Mouse (Mus musculus): ENCODE measurements at regions not wholly inside any gene's neighbourhood (a gene's known extent, or its start where the extent isn't known, plus 50 kb on each side); places are given as distances from the start of the nearest gene placed in this dataset.

DNA sequence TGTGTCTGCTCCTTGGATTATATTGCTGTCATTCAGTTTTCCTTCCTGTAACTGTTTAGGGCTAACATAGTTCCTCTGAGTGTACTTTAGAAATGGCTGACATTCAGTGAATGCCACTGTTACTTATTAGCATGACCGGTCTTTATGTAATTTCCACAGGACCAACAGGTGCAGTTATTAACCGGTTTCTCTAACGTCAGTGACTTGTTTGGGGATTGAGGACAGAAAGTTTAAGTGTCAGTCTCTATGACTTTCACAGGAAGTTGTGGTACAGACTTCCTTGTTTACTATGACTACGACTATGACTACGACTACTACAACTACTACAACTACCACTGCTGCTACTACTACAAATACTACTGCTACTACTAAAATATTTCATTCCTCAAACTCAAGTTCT lies 170.4 kb upstream of the Ptger4 start:
- no peak for DNase-seq (ENCODE audit: low spot score)

GRCm38 (mm10) chr15:5416031-5416430 lies 172.0 kb upstream of the Ptger4 start:
- no peak for DNase-seq (ENCODE audit: low spot score)

DNA sequence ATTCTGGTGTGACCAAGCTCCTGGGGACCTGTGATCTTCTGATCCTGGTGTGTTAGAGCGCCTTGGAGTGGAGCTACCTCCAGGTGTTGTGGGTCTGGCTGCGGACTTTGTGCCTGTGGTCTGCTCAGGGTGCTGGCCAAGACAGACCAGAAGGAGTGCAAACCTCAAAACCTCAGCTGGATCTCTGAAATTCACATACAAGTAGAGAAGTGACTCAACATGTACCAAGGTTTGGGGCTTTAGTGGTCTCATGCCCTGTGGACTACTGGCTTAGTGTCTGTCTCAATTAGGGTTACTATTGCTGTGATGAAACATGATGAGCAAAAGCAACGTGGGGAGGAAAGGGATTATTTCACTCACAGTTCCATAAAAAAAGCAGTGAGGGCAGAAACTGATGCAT lies 182.7 kb upstream of the Ptger4 start:
- no peak for DNase-seq (ENCODE audit: low spot score)

DNA sequence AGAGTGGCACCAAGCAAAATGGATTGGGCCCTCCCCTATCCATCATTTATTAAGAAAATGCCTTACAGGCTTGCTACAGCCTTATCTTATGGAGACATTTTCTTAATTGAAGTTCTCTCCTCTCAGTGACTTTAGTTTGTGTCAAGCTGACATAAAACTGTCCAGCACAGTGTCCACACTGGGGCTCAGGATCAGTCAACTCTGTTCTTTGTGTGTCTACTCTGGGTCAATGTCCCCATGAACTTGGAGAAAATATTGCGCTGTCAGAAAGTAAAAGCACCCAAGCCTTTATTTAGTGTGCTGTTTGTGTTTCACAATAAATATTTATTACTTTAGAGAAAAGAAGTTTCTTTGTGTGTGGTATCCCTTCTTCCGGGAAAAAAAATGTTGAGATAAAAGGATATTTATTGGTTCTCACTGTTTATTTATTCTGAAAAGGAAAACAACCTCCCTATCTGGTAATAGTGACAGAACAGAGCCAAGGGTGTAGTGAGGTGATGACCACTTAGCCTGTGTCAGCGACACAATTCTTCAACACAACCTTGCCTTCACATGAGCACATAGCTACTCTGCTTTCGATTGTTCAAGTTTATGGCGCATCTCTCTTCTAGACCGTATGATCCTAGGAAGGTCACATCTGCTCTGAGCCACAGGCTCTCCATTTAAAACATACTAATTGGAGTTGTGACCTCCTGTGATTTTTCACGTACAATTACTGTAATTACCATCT lies 183.5 kb upstream of the Ptger4 start:
- DNase-seq (ENCODE audit: low spot score), result no peak

DNA sequence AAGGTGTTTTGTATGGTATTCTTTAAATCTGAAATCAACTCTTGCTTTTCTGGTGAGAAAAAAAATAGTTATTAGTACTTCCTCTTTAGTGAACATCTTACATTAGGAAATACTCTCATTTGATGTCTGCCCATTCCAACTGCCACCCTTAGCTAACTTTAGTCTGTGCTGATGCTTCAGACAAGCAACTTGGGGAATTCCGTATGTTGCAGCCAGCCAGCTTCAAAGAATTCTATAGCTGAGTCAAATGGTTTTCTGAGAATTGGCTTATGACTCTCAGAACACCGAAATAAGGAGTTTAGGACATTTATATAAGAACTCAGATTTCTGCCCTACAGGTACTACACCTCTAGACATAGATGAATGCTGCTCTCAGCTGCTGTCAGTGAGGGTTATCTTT lies 188.0 kb upstream of the Ptger4 start:
- DNase-seq (ENCODE audit: low spot score), result no peak

- DNase-seq (ENCODE audit: low spot score), result no peak
Observed at GRCm38 (mm10) chr15:5437020-5437419, 193.0 kb upstream of the Ptger4 start.

DNA sequence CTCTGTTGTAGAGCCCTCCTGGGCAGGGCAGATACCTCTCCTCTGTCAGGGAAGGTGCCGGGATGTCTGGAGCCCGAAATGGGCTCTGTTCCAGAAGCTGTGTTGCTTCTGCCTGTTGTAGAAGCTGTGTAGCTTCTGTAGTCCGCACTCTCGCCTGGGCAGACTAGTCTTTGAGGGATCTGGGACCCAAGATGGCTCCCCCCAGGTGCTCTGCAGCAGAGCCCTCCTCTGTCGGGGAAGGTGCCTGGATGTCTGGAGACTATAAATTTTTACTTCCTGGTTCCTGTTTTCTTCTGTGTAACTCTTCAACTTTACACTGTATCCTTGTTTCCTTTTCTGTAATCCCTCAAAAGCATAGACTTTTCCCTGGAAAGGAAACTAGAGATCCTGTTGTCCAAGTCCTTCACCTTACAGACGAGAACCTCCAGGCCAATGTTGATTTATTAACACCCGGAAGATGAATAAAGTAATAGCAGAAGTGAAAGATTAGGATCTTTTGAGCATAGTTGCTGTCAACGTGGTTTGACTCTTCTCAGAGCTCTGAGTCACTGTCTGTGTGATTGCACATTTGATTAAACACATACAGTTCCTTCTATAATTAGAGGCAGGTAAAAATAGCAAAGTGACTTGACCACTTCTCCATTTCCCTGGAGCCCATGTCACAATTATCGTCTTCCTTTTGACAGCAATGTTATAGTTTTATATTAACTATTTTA lies 202.2 kb upstream of the Ptger4 start:
- no peak for DNase-seq (ENCODE audit: low spot score)

DNA sequence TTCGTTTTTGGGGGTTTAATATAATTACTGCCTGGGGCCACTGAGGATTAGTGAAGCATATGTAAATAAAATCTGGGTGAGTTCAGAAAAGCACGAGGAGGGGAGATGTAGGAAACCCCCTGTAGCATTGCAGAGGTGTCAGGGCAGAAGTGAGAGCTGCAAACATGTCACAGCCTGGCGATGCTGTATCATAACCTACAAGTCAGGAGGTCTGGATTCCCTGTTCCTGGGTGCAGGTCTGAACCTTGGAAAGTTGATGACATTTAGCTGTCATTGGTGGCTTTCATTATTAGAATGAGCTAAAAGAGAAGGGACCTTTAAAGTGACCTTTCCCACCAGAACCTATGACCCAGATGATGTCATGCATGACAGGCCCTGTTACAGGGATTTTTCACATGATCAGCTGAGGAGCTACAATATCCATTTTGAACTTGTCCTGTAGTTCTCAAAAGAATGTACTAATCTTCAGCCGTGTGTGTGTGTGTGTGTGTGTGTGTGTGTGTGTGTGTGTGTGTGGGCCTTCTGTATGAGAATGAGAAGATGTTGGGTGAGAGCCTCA lies 202.8 kb upstream of the Ptger4 start:
- DNase-seq (ENCODE audit: low spot score), result no peak

DNA sequence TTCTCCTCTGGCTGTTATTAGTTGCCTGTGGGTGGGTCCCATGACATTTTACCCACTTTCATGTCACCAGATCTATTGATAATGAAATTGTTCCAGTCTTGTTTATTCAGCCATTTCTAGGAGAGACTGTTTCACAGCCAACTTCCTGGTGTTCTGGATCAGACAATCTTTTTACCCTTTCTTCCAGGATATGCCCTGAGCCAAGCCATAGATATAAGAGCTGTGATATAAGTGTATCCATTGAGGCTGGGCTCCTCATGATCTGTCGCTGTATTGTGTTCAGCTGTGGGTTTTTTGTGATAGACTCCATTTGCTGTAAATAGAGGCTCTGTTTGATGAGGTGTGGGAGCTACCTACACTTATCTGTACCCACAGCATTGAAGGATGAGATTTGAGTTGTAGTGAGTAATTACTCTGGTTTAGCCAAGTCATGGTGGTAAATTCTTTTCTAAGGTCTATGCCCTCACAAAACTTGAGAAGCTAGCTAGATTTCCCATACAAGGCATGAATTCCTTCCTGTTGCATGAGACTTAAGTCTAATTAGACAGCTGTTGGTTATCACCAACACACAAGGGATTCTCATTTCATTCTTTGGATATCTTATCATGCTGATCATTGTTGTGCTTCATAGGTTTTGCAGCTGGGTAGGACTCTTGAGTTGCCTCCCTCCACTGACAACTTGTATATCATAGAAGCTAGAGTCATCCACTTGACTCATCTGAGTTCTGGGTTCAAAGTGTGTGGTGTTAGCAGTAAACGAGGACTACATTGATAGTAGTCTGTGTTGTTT lies 203.9 kb upstream of the Ptger4 start:
- DNase-seq (ENCODE audit: low spot score), result no peak

GRCm38 (mm10) chr15:5459083-5459482 lies 215.1 kb upstream of the Ptger4 start:
- DNase-seq (ENCODE audit: low spot score), result no peak

- DNase-seq (ENCODE audit: low spot score), result no peak
Observed at GRCm38 (mm10) chr15:5459580-5459979, 215.6 kb upstream of the Ptger4 start.

DNA sequence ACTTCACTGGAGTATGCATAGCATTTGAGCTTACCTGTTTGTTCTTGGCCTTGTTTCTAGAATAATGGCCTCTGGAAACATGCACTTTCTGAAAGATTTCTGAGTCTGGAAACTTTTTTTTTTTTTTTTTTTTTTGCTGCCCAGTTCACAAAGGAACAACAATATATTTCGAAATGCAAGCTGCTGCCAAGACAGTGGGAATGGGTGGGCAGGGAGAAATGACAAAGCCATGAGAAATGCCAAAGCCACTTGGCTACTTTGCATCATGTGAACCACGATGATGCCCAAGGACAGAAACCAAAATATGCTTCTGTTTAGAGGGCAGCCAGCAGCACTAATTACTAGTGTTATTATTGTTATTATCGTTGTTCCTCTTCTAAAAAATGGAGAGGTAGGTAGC lies 218.7 kb upstream of the Ptger4 start:
- DNase-seq (ENCODE audit: low spot score), result no peak

- DNase-seq (ENCODE audit: low spot score), result no peak
Observed at GRCm38 (mm10) chr15:5464732-5465131, 220.7 kb upstream of the Ptger4 start.

DNA sequence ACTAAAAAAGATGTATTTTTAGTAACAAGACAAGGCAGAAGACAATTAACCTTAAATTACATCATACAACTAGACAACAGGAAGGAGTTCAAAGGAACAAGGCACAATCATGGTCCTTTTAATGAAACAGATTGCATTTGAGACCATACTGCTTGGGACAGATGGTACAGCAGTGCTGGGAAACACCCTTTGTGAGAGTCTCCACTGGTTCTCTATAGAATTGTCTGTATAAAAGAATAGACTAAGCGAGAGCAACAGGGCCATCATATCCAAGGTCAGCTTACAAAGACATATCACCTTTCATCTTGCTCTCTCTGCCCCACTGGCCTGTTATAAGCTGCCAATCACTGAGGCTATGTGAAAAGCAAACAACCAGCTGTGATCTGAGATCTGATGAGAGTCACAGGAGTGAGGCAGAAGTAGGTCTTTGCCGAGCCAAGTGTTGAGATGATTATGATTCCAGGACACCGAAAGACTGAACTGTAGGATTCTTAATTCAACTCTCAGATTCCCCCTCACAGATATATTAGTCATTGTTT lies 224.6 kb upstream of the Ptger4 start:
- no peak for DNase-seq (ENCODE audit: low spot score)

- DNase-seq (ENCODE audit: low spot score), result no peak
Observed at GRCm38 (mm10) chr15:5475389-5475995, 231.5 kb upstream of the Ptger4 start.

DNA sequence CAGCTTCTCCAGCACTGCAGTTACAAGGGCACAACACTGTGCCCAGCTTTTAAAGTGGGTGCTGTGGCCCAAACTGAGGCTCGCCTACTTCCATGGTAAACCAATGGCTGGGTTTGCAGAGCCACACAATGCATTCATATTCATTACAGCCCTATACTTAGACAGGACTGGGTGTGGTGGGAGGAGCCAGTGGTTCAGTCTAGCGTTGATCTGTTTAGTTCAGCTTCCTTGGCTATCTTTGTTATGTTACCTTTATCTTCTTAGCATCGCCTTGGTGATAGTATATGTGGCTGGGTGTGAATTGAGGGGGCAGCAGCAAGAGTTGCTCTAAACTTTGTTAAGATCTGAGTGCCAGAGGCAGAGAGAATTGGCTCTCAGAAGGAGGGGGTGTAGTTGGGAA lies 249.3 kb upstream of the Ptger4 start:
- DNase-seq (ENCODE audit: low spot score), result no peak

GRCm38 (mm10) chr15:5495187-5495849 lies 251.3 kb upstream of the Ptger4 start:
- no peak for DNase-seq (ENCODE audit: low spot score)

- no peak for DNase-seq (ENCODE audit: low spot score)
Observed at GRCm38 (mm10) chr15:5495954-5496353, 252.0 kb upstream of the Ptger4 start.

GRCm38 (mm10) chr15:5504502-5504901 lies 260.5 kb upstream of the Ptger4 start:
- no peak for DNase-seq (ENCODE audit: low spot score)

- no peak for DNase-seq (ENCODE audit: low spot score)
Observed at GRCm38 (mm10) chr15:5506848-5507544, 263.0 kb upstream of the Ptger4 start.

GRCm38 (mm10) chr15:5507545-5507913 lies 263.5 kb upstream of the Ptger4 start:
- no peak for DNase-seq (ENCODE audit: low spot score)

Data from urinary bladder, postnatal 25 days (tissue).